Mouse (Mus musculus) midbrain, embryonic 15.5 days (tissue): Measurements from ENCODE around the gene 4921504E06Rik. TPM values are rescaled to one million over a fixed set of nuclear protein-coding genes. Genes with fewer than 3 reads are reported as not detected.

Source experiments
- ATAC-seq: fragments of 200-750 bp; cut with Nextera tagmentation; replicated peaks from 2 replicates; pipeline ENCODE4 v1.8.0; 2017; ENCODE audit warnings: moderate TSS enrichment
- H3K27ac ChIP-seq: fragments of 300-500 bp; sonication (generic); 2 replicates; pipeline ENCODE4 v1.5.1; 2015; ENCODE audit warnings: mild to moderate bottlenecking, inconsistent platforms
- H3K27me3 ChIP-seq: fragments of 300-500 bp; sonication (generic); replicated peaks from 2 replicates; pipeline ENCODE4 v1.6.1; 2015; ENCODE audit warnings: inconsistent platforms
- H3K36me3 ChIP-seq: fragments of 300-500 bp; sonication (generic); replicated peaks from 2 replicates; pipeline ENCODE4 v1.6.1; 2015; ENCODE audit warnings: inconsistent platforms
- H3K4me1 ChIP-seq: fragments of 300-500 bp; sonication (generic); 2 replicates; pipeline ENCODE4 v1.6.1; 2015; ENCODE audit warnings: inconsistent platforms
- H3K4me2 ChIP-seq: fragments of 300-500 bp; sonication (generic); 2 replicates; pipeline ENCODE4 v1.6.1; 2015; ENCODE audit warnings: inconsistent platforms, mild to moderate bottlenecking, moderate library complexity
- H3K4me3 ChIP-seq: fragments of 300-500 bp; sonication (generic); 2 replicates; pipeline ENCODE4 v1.5.1; 2015; ENCODE audit warnings: mild to moderate bottlenecking, inconsistent platforms
- H3K9ac ChIP-seq: fragments of 300-500 bp; sonication (generic); 2 replicates; pipeline ENCODE4 v1.6.1; 2015; ENCODE audit warnings: mild to moderate bottlenecking, inconsistent platforms
- H3K9me3 ChIP-seq: fragments of 300-500 bp; sonication (generic); 2 replicates; pipeline ENCODE4 v1.6.1; 2016; ENCODE audit warnings: inconsistent platforms
- WGBS: fragments of 180-500 bp; shearing (Covaris S2); methylation state at CpG from one replicate; pipeline ENCODE4 v1.1.7; 2015; ENCODE audit warnings: mixed read lengths; 5-methylcytosine and 5-hydroxymethylcytosine counted together
- polyA plus RNA-seq: library from polyadenylated mRNA; unstranded; fragments of >200 nt; fragmentation: Nextera tagmentation; extraction: Ambion mirVana; gene quantifications from 2 replicates; pipeline ENCODE4 v1.2.1, GENCODE M21; 2015

4921504E06Rik gene
- polyA plus RNA-seq, 1 experiment from 2014 or later, result not detected

GRCm38 (mm10) chr2:19431614-19432323 is 121.9 kb downstream of the 4921504E06Rik start:
- H3K4me1 ChIP-seq, result peaks cover 23% of the 10 kb centered on the region
- H3K36me3 ChIP-seq, result no peaks in the 10 kb centered on the region
- 1% methylated on average over 41 of the region's 41 CpGs for whole genome bisulfite sequencing
- ATAC-seq, result peak; percentile 74
- H3K27me3 ChIP-seq, result peaks cover 87% of the 10 kb centered on the region
- H3K9ac ChIP-seq, result no peak overlapping the region
- H3K4me3 ChIP-seq, result no peak overlapping the region
- H3K27ac ChIP-seq, result no peak overlapping the region
- no peak overlapping the region for H3K4me2 ChIP-seq
- no peaks in the 10 kb centered on the region for H3K9me3 ChIP-seq

DNA sequence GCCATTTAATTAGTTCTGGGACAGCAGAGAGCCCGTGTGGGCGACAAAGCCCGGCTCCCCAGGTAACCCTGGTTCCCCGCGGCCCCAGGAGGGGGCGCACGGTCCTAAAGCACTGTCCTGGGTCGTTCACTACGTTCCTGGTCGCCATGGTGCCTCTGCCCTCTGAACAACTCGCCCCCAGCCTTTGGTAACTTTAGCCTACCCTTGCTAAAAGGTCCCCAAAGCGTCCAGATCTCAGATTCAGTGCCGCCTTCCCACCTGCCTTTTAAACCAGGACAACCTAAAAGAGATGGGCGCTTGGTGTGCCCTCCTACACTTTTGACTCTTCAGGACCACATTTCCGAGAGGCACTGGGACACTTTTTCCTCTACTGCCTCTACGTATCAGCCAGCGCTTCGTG is 122.5 kb downstream of the 4921504E06Rik start:
- peaks cover 92% of the 10 kb centered on the region for H3K27me3 ChIP-seq
- under 1% methylated on average over 18 of the region's 18 CpGs for WGBS
- H3K36me3 ChIP-seq, result no peaks in the 10 kb centered on the region
- peak overlapping the region; percentile 51 for H3K4me2 ChIP-seq
- no peaks in the 10 kb centered on the region for H3K9me3 ChIP-seq
- H3K4me3 ChIP-seq, result peak overlapping the region; percentile 30
- H3K9ac ChIP-seq, result no peak overlapping the region
- H3K27ac ChIP-seq, result no peak overlapping the region
- peaks cover 23% of the 10 kb centered on the region for H3K4me1 ChIP-seq
- peak; percentile 80 for ATAC-seq

- Histone ChIP-seq H3K27ac (no peak overlapping the region), H3K4me1 (peaks cover 23% of the 10 kb centered on the region), H3K4me2 (peak overlapping the region; percentile 51), H3K9ac (no peak overlapping the region), H3K9me3 (no peaks in the 10 kb centered on the region), H3K4me3 (peak overlapping the region; percentile 30), H3K27me3 (peaks cover 90% of the 10 kb centered on the region), H3K36me3 (no peaks in the 10 kb centered on the region)
- WGBS, result under 1% methylated on average over 33 of the region's 33 CpGs
- ATAC-seq, result peak; percentile 51
These were observed 123.0 kb downstream of the 4921504E06Rik start for GRCm38 (mm10) chr2:19430746-19431145.

- Histone ChIP-seq H3K27ac (no peak overlapping the region), H3K9me3 (no peaks in the 10 kb centered on the region), H3K4me2 (peak overlapping the region; percentile 51), H3K4me1 (peaks cover 23% of the 10 kb centered on the region), H3K36me3 (no peaks in the 10 kb centered on the region), H3K27me3 (peaks cover 90% of the 10 kb centered on the region), H3K4me3 (peak overlapping the region; percentile 30; the same call in 1 of the 2 replicates), H3K9ac (no peak overlapping the region)
- ATAC-seq, result no peak
- WGBS, result 3% methylated on average over 31 of the region's 31 CpGs
These were observed 123.7 kb downstream of the 4921504E06Rik start for GRCm38 (mm10) chr2:19429691-19430690.

GRCm38 (mm10) chr2:19429031-19429430 is 124.7 kb downstream of the 4921504E06Rik start:
- H3K27ac ChIP-seq, result no peak overlapping the region
- no peak overlapping the region for H3K4me3 ChIP-seq
- 6% methylated on average over 10 of the region's 10 CpGs for WGBS
- no peak overlapping the region for H3K9ac ChIP-seq
- no peaks in the 10 kb centered on the region for H3K9me3 ChIP-seq
- peaks cover 23% of the 10 kb centered on the region for H3K4me1 ChIP-seq
- no peak overlapping the region for H3K4me2 ChIP-seq
- peaks cover 86% of the 10 kb centered on the region for H3K27me3 ChIP-seq
- ATAC-seq, result no peak
- no peaks in the 10 kb centered on the region for H3K36me3 ChIP-seq

- Histone ChIP-seq H3K4me2 (no peak overlapping the region), H3K27ac (no peak overlapping the region), H3K9ac (no peak overlapping the region), H3K36me3 (no peaks in the 10 kb centered on the region), H3K27me3 (peaks cover 45% of the 10 kb centered on the region), H3K9me3 (no peaks in the 10 kb centered on the region), H3K4me1 (peaks cover 3% of the 10 kb centered on the region; the same call in 1 of the 2 replicates), H3K4me3 (no peak overlapping the region)
- no peak for ATAC-seq
- 67% methylated on average over 6 of the region's 6 CpGs for WGBS
These were observed 130.6 kb downstream of the 4921504E06Rik start for GRCm38 (mm10) chr2:19423086-19423485.

DNA sequence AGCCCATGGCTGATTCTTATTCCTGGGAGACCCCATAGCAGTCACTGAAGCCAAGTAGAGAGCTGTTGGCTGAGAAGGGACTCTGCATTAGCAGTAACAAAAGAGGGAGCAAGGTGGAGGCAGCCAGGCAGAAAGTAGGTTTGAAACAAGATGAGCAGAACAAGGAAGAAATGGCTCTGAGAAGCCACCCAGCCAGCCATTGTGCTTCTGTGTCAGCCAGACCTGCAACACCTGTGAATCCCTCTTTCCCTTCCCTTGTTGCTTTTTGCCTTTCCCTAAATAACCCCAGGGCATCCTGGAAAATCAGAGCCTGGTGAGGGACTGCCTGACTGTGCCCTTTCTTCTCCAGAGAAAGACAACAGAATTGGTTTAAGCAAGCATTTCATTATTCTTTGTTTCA is 131.5 kb downstream of the 4921504E06Rik start:
- no peak for ATAC-seq
- Histone ChIP-seq H3K27me3 (peaks cover 39% of the 10 kb centered on the region), H3K27ac (no peak overlapping the region), H3K4me2 (no peak overlapping the region), H3K9me3 (no peaks in the 10 kb centered on the region), H3K4me3 (no peak overlapping the region), H3K36me3 (no peaks in the 10 kb centered on the region), H3K4me1 (peaks cover 3% of the 10 kb centered on the region; the same call in 1 of the 2 replicates), H3K9ac (no peak overlapping the region)

DNA sequence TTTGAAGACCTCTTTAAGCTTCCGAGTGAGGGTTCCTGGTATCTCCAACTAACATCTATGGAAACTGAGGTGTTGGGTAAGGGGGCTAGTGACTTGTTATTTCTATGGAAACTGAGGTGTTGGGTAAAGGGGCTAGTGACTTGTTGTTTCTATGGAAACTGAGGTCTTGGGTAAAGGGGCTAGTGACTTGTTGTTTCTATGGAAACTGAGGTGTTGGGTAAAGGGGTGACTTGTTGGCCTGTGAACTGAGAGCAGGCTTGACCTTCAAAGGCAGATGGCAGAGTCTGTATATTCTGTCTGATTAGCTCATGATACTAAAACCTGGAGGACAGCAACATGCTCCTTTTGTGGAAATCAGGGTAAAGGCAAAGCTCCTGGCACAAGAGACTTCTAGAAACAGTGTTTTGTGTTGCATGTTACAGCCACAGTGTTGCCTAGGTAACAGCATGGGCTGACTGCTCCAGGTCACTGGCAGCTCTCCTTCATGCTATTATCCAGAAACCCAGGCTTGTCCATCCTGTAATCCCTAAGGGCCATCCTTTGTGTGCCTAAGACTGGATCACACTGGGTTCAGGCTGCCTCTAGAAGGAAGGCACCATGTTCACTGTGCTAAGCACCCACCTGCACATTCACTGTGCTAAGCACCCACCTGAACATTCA is 133.9 kb downstream of the 4921504E06Rik start:
- H3K27ac ChIP-seq, result no peak overlapping the region
- no peak overlapping the region for H3K9ac ChIP-seq
- whole genome bisulfite sequencing, result 81% methylated on average over 1 of the region's 1 CpGs
- peak; percentile 67 for ATAC-seq
- H3K4me1 ChIP-seq, result peaks cover 4% of the 10 kb centered on the region
- no peaks in the 10 kb centered on the region for H3K36me3 ChIP-seq
- no peaks in the 10 kb centered on the region for H3K9me3 ChIP-seq
- H3K4me3 ChIP-seq, result no peak overlapping the region
- H3K27me3 ChIP-seq, result peaks cover 27% of the 10 kb centered on the region
- H3K4me2 ChIP-seq, result no peak overlapping the region

DNA sequence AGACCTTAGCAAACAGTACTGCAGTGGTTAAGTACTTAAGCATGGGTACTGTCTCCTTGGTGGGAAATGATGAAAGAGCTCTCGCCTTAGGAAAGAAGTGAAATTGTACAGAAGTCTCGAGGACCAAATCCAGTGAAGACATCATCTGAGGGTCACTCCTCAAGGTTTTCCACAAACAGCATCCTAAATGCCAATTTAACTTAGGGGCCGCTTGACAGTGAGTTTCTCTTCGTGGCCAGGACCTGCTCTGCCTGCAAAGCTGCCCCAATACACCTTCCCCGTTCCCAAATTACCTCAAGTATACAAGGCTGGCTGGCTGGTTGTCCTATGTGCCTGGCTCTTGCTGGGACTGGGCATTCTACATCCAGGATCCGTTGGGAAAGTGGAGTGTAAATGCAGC is 137.6 kb downstream of the 4921504E06Rik start:
- H3K27me3 ChIP-seq, result peaks cover 11% of the 10 kb centered on the region
- no peak for ATAC-seq
- H3K36me3 ChIP-seq, result no peaks in the 10 kb centered on the region
- WGBS, result 71% methylated on average over 6 of the region's 6 CpGs
- H3K4me2 ChIP-seq, result no peak overlapping the region
- no peak overlapping the region for H3K27ac ChIP-seq
- peaks cover 7% of the 10 kb centered on the region for H3K4me1 ChIP-seq
- no peak overlapping the region for H3K9ac ChIP-seq
- no peak overlapping the region for H3K4me3 ChIP-seq
- no peaks in the 10 kb centered on the region for H3K9me3 ChIP-seq

DNA sequence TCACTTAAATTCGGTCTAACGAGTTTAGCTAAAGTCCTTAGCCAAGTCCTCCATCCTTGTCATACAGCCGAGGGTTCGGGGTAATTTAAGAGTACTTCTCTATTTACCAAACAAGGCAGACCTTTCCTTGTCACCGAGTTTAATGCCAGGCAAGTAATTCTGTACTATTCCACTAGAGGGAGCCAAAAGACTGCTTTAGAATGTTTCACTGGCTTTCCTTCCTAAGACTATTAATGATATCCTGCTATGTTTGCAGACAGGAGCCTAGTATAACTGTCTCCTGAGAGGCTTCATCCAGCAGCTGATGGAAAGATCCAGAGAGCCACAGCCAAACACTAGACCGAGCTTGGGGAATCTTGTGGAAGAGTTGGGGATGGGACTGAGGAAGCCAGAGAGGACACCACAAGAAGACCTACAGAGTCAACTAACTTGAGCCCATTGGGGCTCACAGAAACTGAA is 138.6 kb downstream of the 4921504E06Rik start:
- H3K4me1 ChIP-seq, result peaks cover 7% of the 10 kb centered on the region
- no peaks in the 10 kb centered on the region for H3K9me3 ChIP-seq
- peak overlapping the region; percentile 36 for H3K9ac ChIP-seq
- H3K36me3 ChIP-seq, result no peaks in the 10 kb centered on the region
- no peak overlapping the region for H3K27ac ChIP-seq
- peak; percentile 84 for ATAC-seq
- peak overlapping the region; percentile 61 for H3K4me2 ChIP-seq
- peak overlapping the region; percentile 33 for H3K4me3 ChIP-seq
- H3K27me3 ChIP-seq, result peaks cover 11% of the 10 kb centered on the region
- WGBS, result 2% methylated on average over 6 of the region's 6 CpGs

- ATAC-seq, result peak; percentile 66
- WGBS, result 23% methylated on average over 19 of the region's 19 CpGs
- Histone ChIP-seq H3K4me2 (peak overlapping the region; percentile 61), H3K27ac (no peak overlapping the region), H3K27me3 (peaks cover 11% of the 10 kb centered on the region), H3K4me3 (peak overlapping the region; percentile 33), H3K4me1 (peaks cover 4% of the 10 kb centered on the region), H3K9ac (peak overlapping the region; percentile 36), H3K36me3 (no peaks in the 10 kb centered on the region), H3K9me3 (no peaks in the 10 kb centered on the region)
These were observed 139.3 kb downstream of the 4921504E06Rik start for GRCm38 (mm10) chr2:19414222-19414965.
